Mouse (Mus musculus): ENCODE measurements at regions not wholly inside any gene's neighbourhood (a gene's known extent, or its start where the extent isn't known, plus 50 kb on each side); places are given as distances from the start of the nearest gene placed in this dataset.

DNA sequence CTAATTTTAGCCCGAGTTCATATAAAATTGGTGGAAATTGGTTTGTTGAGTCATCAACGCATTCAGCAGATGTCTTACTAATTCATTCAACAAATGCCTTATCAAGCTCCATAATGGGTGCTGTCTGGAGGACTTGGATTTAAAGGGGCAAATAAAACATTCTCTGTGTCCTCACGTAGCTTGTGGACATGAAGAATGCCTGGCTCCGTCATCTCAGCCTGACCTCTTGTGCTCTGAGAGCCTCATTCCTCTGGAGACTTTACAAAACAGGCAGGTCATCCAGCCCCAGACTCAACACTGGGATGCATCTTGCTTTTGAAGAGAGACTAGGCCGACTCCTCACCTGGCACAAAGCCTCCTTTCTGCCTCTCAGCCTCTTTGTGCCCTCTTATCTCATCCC, 248.6 kb downstream of the Plpp3 start:
- Histone ChIP-seq H3K4me3 (no peak overlapping the region), H3K9me3 (no peaks in the 10 kb centered on the region), H3K9ac (no peak overlapping the region), H3K27me3 (no peaks in the 10 kb centered on the region), H3K36me3 (no peaks in the 10 kb centered on the region), H3K27ac (replicated peaks) (no peak overlapping the region), H3K4me2 (no peak overlapping the region), H3K4me1 (replicated peaks) (no peaks in the 10 kb centered on the region)
- ATAC-seq (ENCODE audit: low FRiP score, low read depth), result no peak
- WGBS, result 91% methylated on average over 5 of the region's 5 CpGs

DNA sequence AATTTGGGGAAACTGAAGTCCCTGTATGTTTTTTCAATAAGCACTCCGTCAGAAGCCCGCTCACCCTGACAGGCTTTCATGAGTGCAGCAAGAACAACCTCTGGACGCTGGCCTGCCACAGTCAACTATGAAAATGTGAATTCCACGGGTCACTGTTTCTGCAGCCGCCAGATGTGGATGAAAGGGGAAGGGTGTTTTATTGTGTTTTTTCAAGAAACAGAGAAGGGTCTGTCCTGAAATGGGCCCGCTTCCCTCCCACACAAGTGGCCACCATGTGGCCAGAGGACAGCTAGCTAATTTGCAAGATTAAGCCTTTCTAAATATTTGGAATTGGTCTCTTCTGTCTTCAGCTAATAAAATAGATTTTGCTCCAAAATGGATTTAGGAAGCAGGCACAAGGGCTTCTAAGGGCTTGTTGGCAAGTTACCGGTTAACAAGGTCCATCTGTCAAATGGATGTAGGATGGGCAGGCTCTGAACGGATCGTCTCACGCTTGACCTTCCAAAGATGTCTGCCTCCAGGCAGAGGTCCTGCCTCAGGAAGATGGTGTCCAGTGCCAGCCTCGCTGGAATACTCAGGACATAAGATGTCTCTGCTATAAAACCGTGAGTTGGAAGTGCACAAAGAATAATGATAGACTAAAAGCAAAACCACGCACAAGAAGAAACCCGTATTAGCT, 249.8 kb downstream of the Plpp3 start:
- Histone ChIP-seq H3K9me3 (no peaks in the 10 kb centered on the region), H3K4me1 (replicated peaks) (no peaks in the 10 kb centered on the region), H3K27ac (replicated peaks) (no peak overlapping the region), H3K27me3 (no peaks in the 10 kb centered on the region), H3K36me3 (no peaks in the 10 kb centered on the region), H3K9ac (no peak overlapping the region), H3K4me3 (no peak overlapping the region), H3K4me2 (no peak overlapping the region)
- ATAC-seq (ENCODE audit: low FRiP score, low read depth), result no peak
- WGBS, result 55% methylated on average over 14 of the region's 14 CpGs

DNA sequence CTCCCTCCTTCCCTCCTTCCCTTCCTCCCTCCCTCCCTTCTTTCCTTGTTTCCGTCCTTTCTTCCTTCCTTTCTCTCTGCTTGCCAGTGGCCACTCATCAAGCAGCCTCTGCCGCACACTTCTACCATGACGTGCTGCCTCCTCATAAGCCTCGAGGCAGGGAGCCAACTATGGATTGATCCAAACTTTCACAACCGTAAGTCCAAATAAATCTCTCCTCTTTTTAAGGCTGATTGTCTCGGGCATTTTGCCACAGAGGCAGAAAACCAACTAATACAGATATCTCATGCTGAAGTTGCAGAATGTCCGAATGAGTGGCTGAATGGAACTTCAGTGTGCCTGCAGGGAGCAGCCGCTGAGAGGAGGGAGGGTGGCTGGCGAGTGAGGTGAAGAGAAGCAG, 251.7 kb downstream of the Plpp3 start:
- Histone ChIP-seq H3K4me1 (replicated peaks) (no peaks in the 10 kb centered on the region), H3K27me3 (no peaks in the 10 kb centered on the region), H3K9me3 (no peaks in the 10 kb centered on the region), H3K36me3 (no peaks in the 10 kb centered on the region), H3K27ac (replicated peaks) (no peak overlapping the region), H3K4me3 (no peak overlapping the region), H3K9ac (no peak overlapping the region), H3K4me2 (no peak overlapping the region)
- no peak for ATAC-seq (ENCODE audit: low FRiP score, low read depth)
- 76% methylated on average over 9 of the region's 9 CpGs for WGBS

DNA sequence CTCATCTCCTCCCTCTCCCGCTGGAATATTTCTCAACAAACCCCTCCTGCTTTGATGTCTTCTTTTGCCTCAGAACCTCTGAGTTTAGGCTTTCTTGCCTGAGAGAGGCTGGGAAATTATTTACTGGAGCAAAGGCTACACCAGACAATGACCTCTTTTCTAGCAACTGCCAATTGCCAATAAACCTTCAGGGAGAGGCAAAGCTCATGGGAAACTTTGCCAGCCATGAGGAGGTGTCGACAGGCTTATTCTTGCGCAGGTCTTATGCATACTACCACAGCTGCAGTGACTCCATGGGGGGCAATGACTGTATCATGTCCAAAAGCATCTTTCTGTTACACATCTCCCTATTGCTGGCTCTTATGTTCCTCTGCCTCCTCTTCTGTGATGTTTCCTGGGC, 260.0 kb downstream of the Plpp3 start:
- ATAC-seq (ENCODE audit: low FRiP score, low read depth), result no peak
- Histone ChIP-seq H3K27me3 (no peaks in the 10 kb centered on the region), H3K9ac (no peak overlapping the region), H3K4me3 (no peak overlapping the region), H3K4me1 (replicated peaks) (no peaks in the 10 kb centered on the region), H3K36me3 (no peaks in the 10 kb centered on the region), H3K4me2 (no peak overlapping the region), H3K27ac (replicated peaks) (no peak overlapping the region), H3K9me3 (no peaks in the 10 kb centered on the region)
- WGBS, result 95% methylated on average over 3 of the region's 3 CpGs

DNA sequence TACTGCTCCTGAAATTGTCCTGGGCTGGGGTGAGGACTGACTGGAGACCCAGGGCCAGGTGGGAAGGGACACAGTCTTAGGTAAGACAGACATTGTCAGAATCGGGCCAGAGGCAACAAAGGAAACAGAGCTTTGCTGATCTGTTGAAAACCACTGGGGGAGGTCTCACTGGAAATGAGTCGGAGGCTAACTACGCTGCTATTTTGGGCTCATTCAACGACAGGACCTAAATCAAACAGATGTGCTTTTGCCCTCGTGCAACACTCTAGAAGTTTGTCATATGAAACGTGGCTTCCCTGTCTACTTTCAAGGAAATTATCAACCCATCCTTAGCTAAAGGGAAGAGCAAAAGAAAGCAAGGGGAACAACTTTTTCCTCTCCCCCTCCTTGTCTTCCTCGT, 265.3 kb downstream of the Plpp3 start:
- 78% methylated on average over 7 of the region's 7 CpGs for WGBS
- no peak for ATAC-seq (ENCODE audit: low FRiP score, low read depth)
- Histone ChIP-seq H3K4me2 (no peak overlapping the region), H3K9me3 (no peaks in the 10 kb centered on the region), H3K27me3 (no peaks in the 10 kb centered on the region), H3K36me3 (no peaks in the 10 kb centered on the region), H3K9ac (no peak overlapping the region), H3K4me1 (replicated peaks) (no peaks in the 10 kb centered on the region), H3K27ac (replicated peaks) (no peak overlapping the region), H3K4me3 (no peak overlapping the region)

DNA sequence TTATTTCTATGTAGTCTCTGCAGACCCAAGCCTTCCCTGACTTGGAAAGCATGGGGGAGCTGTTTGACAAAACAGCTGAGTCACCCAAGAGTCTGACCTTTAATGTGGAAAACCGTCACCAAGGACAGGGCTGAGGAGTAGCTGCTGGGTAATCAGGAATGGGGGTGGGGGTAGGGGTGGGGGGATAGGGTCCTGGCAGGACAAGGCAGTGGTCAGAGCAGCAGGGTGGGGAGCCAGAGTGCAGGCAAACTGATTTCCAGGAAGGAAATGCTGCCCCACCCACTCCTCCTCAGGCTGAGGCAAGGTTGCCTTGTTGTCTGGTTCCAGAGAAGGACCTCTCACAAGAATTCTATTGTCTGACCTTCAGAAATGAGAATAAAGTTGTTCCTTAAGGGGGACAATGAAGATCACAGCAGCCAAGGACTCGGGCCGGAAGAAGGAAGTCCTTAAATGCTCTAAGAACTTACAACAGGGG, 266.6 kb downstream of the Plpp3 start:
- Histone ChIP-seq H3K27ac (replicated peaks) (no peak overlapping the region), H3K4me1 (replicated peaks) (no peaks in the 10 kb centered on the region), H3K9ac (no peak overlapping the region), H3K9me3 (no peaks in the 10 kb centered on the region), H3K36me3 (no peaks in the 10 kb centered on the region), H3K27me3 (no peaks in the 10 kb centered on the region), H3K4me3 (no peak overlapping the region), H3K4me2 (no peak overlapping the region)
- no peak for ATAC-seq (ENCODE audit: low FRiP score, low read depth)
- WGBS, result 84% methylated on average over 3 of the region's 3 CpGs

DNA sequence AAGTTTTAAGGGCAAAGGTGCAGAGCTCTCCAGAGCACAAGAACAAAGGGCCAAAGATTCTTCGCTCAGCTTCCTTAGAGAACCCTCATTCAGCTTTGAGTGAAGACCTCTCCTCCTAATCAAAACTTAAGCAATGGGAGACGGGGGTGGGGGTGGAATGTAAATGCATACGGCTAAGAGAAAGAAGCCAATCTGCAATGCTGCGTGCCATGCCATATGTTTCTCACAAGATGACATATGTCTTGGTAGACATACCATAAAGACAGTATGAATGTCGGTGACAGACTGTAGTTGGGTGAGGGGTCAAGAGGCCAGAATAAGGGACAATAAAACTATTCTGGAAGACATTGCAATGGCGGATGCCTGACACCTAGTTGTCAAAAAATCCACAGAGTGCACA, 267.9 kb downstream of the Plpp3 start:
- H3K36me3 ChIP-seq, result no peaks in the 10 kb centered on the region
- no peaks in the 10 kb centered on the region for H3K4me1 ChIP-seq (replicated peaks)
- H3K27ac ChIP-seq (replicated peaks), result no peak overlapping the region
- 56% methylated on average over 6 of the region's 6 CpGs for WGBS
- no peak overlapping the region for H3K9ac ChIP-seq
- H3K27me3 ChIP-seq, result no peaks in the 10 kb centered on the region
- no peaks in the 10 kb centered on the region for H3K9me3 ChIP-seq
- ATAC-seq (ENCODE audit: low FRiP score, low read depth), result no peak
- no peak overlapping the region for H3K4me3 ChIP-seq
- no peak overlapping the region for H3K4me2 ChIP-seq

DNA sequence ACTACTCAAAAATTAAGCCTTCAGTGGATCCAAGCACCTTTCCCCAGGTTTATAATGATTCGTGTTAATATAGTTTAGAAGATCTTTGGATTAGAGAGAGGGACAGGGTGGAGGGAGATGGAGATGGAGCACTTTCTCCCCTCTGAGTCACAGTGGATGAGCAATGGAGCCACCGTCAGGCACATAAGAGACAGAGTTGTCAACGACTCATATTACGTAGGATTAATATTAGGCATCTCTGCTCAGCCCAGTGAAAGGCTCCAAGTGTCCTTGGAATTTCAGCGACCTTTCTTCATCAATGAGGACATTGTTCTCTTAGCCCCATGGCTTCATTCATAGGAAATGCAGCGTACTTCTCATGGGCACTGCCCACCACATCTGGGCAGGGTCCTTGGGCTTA, 270.4 kb downstream of the Plpp3 start:
- no peaks in the 10 kb centered on the region for H3K9me3 ChIP-seq
- ATAC-seq (ENCODE audit: low FRiP score, low read depth), result no peak
- H3K4me2 ChIP-seq, result no peak overlapping the region
- H3K27me3 ChIP-seq, result no peaks in the 10 kb centered on the region
- no peak overlapping the region for H3K9ac ChIP-seq
- no peaks in the 10 kb centered on the region for H3K4me1 ChIP-seq (replicated peaks)
- H3K36me3 ChIP-seq, result no peaks in the 10 kb centered on the region
- no peak overlapping the region for H3K4me3 ChIP-seq
- H3K27ac ChIP-seq (replicated peaks), result no peak overlapping the region
- 70% methylated on average over 6 of the region's 6 CpGs for WGBS

DNA sequence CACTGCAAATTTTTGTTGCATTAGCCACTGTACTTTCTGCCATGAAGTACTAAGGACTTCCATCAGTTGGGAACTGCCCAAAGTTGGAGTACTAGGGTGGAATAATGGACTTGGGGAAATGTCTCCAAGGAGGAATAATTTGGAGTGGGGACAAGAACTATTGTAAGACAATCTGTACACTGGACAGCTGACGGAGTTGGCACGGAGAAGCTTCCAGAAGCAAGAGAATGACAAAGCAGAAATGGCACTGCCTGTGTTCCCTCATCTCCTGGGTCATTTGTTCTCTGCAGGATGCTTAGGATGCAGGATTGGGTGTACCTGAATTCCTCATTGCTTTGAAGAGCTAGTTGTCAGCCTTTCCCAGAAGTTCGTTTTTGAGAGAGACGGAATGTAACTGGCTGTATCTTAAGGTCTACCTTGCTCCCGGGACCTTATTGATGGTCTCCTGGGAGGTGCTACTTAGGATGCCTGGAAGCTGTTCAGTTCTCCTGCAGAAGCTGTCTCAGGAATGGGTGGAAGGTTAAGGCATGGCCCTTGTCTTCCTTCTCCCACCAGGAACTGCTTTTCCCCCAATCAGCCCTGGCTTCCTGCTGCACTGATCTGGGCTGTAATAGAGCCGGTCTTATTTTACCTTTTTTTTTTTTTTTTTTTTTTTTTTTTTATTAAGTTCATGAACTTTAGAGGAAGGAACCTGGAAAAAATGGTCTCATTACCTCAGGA, 272.4 kb downstream of the Plpp3 start:
- Histone ChIP-seq H3K27me3 (no peaks in the 10 kb centered on the region), H3K9me3 (no peaks in the 10 kb centered on the region), H3K4me2 (no peak overlapping the region), H3K4me3 (no peak overlapping the region), H3K36me3 (no peaks in the 10 kb centered on the region), H3K27ac (replicated peaks) (no peak overlapping the region), H3K4me1 (replicated peaks) (no peaks in the 10 kb centered on the region), H3K9ac (no peak overlapping the region)
- whole genome bisulfite sequencing, result 86% methylated on average over 6 of the region's 6 CpGs
- no peak for ATAC-seq (ENCODE audit: low FRiP score, low read depth)

DNA sequence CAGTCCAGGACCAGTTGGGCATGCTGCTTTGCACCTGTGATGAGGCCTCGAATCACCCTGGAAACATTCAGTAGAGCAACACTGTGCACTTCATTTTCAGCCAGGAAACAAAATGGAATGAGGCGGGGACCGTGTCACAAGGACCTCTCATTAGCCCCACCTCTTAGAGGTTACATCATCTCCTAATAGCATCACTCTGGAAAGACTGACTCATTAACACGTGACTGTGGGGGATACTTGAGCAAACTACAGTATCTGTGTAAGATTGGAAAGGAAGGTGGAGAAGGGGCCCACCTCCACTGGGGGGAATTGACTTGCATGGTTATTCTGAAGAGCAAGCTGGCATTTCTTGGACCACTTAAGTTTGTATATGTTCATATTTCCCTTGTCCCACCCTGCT, 275.3 kb downstream of the Plpp3 start:
- H3K9me3 ChIP-seq, result no peaks in the 10 kb centered on the region
- H3K4me2 ChIP-seq, result no peak overlapping the region
- no peak overlapping the region for H3K9ac ChIP-seq
- H3K4me3 ChIP-seq, result no peak overlapping the region
- H3K4me1 ChIP-seq (replicated peaks), result no peaks in the 10 kb centered on the region
- H3K27me3 ChIP-seq, result no peaks in the 10 kb centered on the region
- no peak overlapping the region for H3K27ac ChIP-seq (replicated peaks)
- WGBS, result 89% methylated on average over 4 of the region's 4 CpGs
- H3K36me3 ChIP-seq, result no peaks in the 10 kb centered on the region
- ATAC-seq (ENCODE audit: low FRiP score, low read depth), result no peak

DNA sequence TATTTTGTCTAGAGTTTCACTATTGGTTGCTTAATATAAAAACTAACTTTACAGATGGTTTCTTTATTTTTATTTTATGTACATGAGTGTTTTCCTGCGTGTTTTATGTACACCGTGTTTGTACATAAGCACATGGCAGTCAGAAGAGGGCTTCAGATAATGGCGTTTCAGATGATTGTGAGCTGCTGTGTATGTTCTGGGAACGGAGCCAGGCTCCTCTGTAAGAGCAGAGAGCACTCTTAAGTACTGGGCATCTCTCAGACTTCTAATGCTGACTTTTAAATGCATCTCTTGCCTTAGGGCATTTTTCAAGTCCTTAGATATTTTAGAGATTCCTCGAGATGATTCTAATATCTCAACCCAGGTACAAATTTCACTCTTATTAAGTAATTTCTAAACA, 280.0 kb downstream of the Plpp3 start:
- WGBS, result 66% methylated on average over 5 of the region's 5 CpGs
- Histone ChIP-seq H3K36me3 (no peaks in the 10 kb centered on the region), H3K27me3 (no peaks in the 10 kb centered on the region), H3K27ac (replicated peaks) (no peak overlapping the region), H3K4me2 (no peak overlapping the region), H3K9me3 (no peaks in the 10 kb centered on the region), H3K4me1 (replicated peaks) (no peaks in the 10 kb centered on the region), H3K9ac (no peak overlapping the region), H3K4me3 (no peak overlapping the region)
- ATAC-seq (ENCODE audit: low FRiP score, low read depth), result no peak

DNA sequence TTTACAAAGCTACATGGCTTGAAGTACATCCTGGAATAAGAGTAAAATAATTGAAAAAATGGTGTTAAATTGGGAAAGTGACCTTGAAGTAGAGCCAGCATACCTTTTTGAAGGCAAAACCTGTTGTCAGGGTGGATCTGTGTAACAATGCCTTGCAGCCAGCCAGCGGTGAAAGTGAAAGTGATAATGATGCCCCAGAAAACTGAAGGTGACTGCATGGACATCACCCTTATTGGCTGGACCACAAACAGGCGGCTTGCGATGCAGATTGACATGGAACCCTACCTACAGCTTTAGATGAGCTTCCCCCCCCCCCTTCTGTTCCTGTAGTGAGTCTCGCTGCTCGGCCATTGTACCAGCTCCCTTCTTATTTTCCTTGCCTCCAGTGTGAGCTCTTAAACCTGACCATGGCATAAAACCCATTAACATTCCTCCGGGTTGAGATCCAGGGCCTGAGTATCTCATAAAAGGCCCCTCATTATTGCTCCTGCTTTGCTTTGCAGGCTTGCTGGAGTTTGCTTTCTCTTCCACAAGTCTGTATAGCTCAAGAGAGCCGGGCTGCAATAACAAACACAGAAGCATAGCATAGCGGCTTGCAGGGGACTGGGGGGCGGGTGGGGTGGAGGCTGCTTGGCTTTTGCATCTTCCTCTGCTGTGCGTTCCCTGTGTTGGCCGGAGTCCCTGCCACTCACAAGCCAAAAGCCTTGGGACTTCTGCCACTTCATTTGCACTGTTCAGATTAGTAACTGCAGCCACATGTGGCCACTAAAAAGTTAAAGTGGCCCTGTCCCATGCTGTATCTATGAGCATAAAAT, 292.1 kb downstream of the Plpp3 start:
- H3K36me3 ChIP-seq, result no peaks in the 10 kb centered on the region
- H3K27ac ChIP-seq (replicated peaks), result no peak overlapping the region
- H3K4me3 ChIP-seq, result no peak overlapping the region
- no peaks in the 10 kb centered on the region for H3K27me3 ChIP-seq
- no peak overlapping the region for H3K9ac ChIP-seq
- WGBS, result 63% methylated on average over 11 of the region's 11 CpGs
- H3K4me1 ChIP-seq (replicated peaks), result 0 out of 2 replicates have a peak, but pooled peaks cover 6% of the 10 kb centered on the region
- no peak overlapping the region; the same call in 1 of the 2 replicates for H3K4me2 ChIP-seq
- H3K9me3 ChIP-seq, result no peaks in the 10 kb centered on the region
- no peak for ATAC-seq (ENCODE audit: low FRiP score, low read depth)

Data from hindbrain, embryonic 15.5 days (tissue).